Mouse (Mus musculus): Measurements from ENCODE around the gene Olfr896-ps1. TPM values are rescaled to one million over a fixed set of nuclear protein-coding genes. Genes with fewer than 3 reads are reported as not detected.

Olfr896-ps1 gene
- total RNA-seq (2021) = not detected
- long read RNA-seq, experiment 1 = 0 reads
- long read RNA-seq, experiment 2 = 0 reads

DNA sequence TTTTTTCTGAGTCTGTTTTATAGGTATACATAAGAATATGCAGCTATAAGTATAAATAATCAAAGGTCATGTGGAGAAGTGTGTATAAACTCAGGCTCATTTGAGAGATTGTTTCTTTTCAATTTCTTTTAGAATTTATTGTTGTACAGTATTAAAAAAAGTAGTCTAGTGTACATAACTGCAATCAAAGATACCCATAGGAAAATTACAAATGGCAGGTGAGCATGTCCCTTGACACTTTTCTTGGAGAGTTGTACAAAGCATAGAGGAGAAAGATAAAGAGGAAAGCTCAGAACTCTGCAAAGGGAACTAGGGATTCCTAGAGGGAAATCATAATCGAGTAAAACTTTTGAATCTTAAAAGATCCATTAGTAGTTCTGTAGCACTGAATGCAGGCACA is at the start of gene Olfr896-ps1:
Gene Olfr896-ps1, plus strand, starts transcription at position 301 of the 400 bp plus-strand sequence.
- DNase-seq = no peak
- intact Hi-C loops (cut with DNase I) = no loop called here

DNA sequence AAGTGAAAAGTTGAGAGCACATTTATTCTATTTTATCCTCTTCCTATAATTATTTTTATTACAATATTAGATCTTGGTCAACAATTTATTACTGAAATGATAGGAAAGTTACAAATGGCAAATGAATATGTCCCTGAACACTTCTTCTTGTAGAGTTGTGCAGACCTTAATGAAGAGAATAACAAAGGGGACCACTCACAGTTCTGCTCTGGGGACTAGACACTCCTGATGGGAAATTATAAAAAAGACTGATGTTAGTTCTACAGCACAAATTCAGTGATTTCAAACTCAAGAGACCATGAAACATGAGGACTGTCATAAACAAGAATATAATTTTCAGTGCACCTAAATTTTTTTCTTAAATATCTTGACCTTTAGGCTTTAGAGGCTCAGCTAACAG is 38.4 kb upstream of the Olfr896-ps1 start, which contains the start of gene Olfr143:
Gene Olfr143, plus strand, starts transcription at position 301 of the 400 bp plus-strand sequence.
- DNase-seq = no peak
- intact Hi-C loops (cut with DNase I) = no loop called here

DNA sequence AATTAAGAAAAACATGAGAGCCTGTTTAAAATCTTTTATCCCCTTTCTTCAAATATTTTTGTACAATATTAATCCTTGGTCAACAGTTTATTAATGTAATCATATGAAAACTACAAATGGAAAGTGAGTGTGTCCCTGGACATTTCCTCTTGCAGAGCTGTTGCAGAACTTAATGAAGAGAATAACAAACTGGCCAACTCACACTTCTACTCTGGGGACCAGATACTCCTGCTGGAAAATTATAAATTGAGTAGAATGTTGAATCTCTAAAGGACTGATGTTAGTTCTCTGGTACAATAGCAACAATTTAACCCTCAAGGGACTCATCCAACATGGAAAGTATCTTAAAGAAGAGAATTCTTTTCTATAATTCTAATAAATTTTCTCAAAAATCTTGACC is 23.4 kb upstream of the Olfr896-ps1 start, which contains the start of gene Olfr895:
Gene Olfr895, plus strand, starts transcription at position 301 of the 400 bp plus-strand sequence.
- DNase-seq = no peak
- intact Hi-C loops (cut with DNase I) = no loop called here

DNA sequence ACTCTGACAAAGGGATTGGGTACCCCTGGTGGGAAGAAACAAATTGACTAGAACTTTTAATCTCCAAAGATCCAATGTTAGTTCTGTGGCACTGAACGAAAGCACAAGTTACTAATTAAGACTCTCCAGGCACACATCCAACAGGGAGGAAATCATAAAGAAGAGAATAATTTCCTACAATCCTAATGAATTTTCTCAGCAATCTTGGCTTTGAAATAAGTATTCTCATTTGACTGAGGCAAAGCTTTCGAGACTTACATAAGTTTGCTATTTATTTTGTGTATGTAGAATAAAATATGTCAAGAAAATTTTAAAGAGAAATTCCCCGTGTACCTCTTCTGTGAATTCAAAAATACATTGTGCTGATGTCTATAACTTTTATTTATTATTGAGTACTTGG is 37.9 kb downstream of the Olfr896-ps1 start, which contains the start of gene Olfr25:
Gene Olfr25, plus strand, starts transcription at position 301 of the 400 bp plus-strand sequence.
- DNase-seq = no peak
- intact Hi-C loops (cut with DNase I) = no loop called here

Other genes with a start within 250 kb of the Olfr896-ps1 start
- not detected for gene Olfr884, start 244.6 kb upstream of the Olfr896-ps1 start, total RNA-seq (2021)
- gene Olfr885, start 229.8 kb upstream of the Olfr896-ps1 start, total RNA-seq (2021) = not detected
- not detected for gene Olfr887, start 207.0 kb upstream of the Olfr896-ps1 start, total RNA-seq (2021)
- gene Olfr888, start 183.0 kb upstream of the Olfr896-ps1 start, total RNA-seq (2021) = not detected
- not detected for gene Olfr889, start 175.9 kb upstream of the Olfr896-ps1 start, total RNA-seq (2021)
- gene Olfr890, start 148.6 kb upstream of the Olfr896-ps1 start, total RNA-seq (2021) = not detected
- gene Olfr891, start 110.3 kb upstream of the Olfr896-ps1 start, total RNA-seq (2021) = not detected
- gene Olfr893, start 82.7 kb upstream of the Olfr896-ps1 start, total RNA-seq (2021) = not detected
- not detected for gene Olfr894, start 73.1 kb upstream of the Olfr896-ps1 start, total RNA-seq (2021)
- gene Olfr143, start 38.3 kb upstream of the Olfr896-ps1 start, total RNA-seq (2021) = not detected
- not detected for gene Olfr895, start 23.3 kb upstream of the Olfr896-ps1 start, total RNA-seq (2021)
- gene Olfr25, start 38.0 kb downstream of the Olfr896-ps1 start, total RNA-seq (2021) = not detected
- not detected for gene Olfr898, start 57.3 kb downstream of the Olfr896-ps1 start, total RNA-seq (2021)
- gene Olfr250, start 75.8 kb downstream of the Olfr896-ps1 start, total RNA-seq (2021) = not detected
- not detected for gene Olfr251, start 86.0 kb downstream of the Olfr896-ps1 start, total RNA-seq (2021)
- not detected for gene Olfr147, start 110.6 kb downstream of the Olfr896-ps1 start, total RNA-seq (2021)
- not detected for gene Olfr901, start 138.3 kb downstream of the Olfr896-ps1 start, total RNA-seq (2021)
- not detected for gene Olfr902, start 156.5 kb downstream of the Olfr896-ps1 start, total RNA-seq (2021)
- gene Olfr904, start 172.0 kb downstream of the Olfr896-ps1 start, total RNA-seq (2021) = not detected
- gene Olfr905, start 180.0 kb downstream of the Olfr896-ps1 start, total RNA-seq (2021) = not detected
- gene Olfr906, start 196.0 kb downstream of the Olfr896-ps1 start, total RNA-seq (2021) = not detected
- not detected for gene Olfr907, start 204.7 kb downstream of the Olfr896-ps1 start, total RNA-seq (2021)
- gene Olfr911-ps1, start 230.5 kb downstream of the Olfr896-ps1 start, total RNA-seq (2021) = not detected
- gene Olfr910, start 246.7 kb downstream of the Olfr896-ps1 start, total RNA-seq (2021) = not detected